Mouse (Mus musculus) stomach, postnatal 0 days (tissue): ENCODE results near the gene Patj. TPM values are rescaled to one million over a fixed set of nuclear protein-coding genes. Genes with fewer than 3 reads are reported as not detected.

Experiments used
- ATAC-seq: fragments of 200-750 bp; cut with Nextera tagmentation; 2 replicates; pipeline ENCODE4 v1.8.0; 2017; ENCODE audit not compliant: low FRiP score, low TSS enrichment
- DNase-seq: peaks from one replicate; pipeline ENCODE4 v3.0.0-alpha.2; 2016; ENCODE audit warnings: low spot score
- H3K27ac ChIP-seq: fragments of 300-500 bp; sonication (generic); replicated peaks from 2 replicates; pipeline ENCODE4 v1.5.1; 2014; ENCODE audit warnings: mild to moderate bottlenecking, control low read depth
- H3K27me3 ChIP-seq: fragments of 300-500 bp; sonication (generic); 2 replicates; pipeline ENCODE4 v1.6.1; 2014; ENCODE audit warnings: low read length; ENCODE audit not compliant: control insufficient read depth, insufficient read depth
- H3K36me3 ChIP-seq: fragments of 300-500 bp; sonication (generic); 2 replicates; pipeline ENCODE4 v1.6.1; 2014; ENCODE audit warnings: low read length, mixed read lengths; ENCODE audit not compliant: control insufficient read depth, insufficient read depth
- H3K4me1 ChIP-seq: fragments of 300-500 bp; sonication (generic); replicated peaks from 2 replicates; pipeline ENCODE4 v1.6.1; 2014; ENCODE audit warnings: antibody characterized with exemption; ENCODE audit not compliant: control insufficient read depth, insufficient read depth
- H3K4me2 ChIP-seq: fragments of 300-500 bp; sonication (generic); replicated peaks from 2 replicates; pipeline ENCODE4 v1.6.1; 2014; ENCODE audit warnings: low read depth, mild to moderate bottlenecking, control low read depth, moderate library complexity
- H3K4me3 ChIP-seq: fragments of 300-500 bp; sonication (generic); 2 replicates; pipeline ENCODE4 v1.5.1; 2014; ENCODE audit warnings: low read depth, low read length, control low read depth
- H3K9ac ChIP-seq: fragments of 300-500 bp; sonication (generic); 2 replicates; pipeline ENCODE4 v1.6.1; 2014; ENCODE audit warnings: mild to moderate bottlenecking, low read length, control low read depth, mixed read lengths
- H3K9me3 ChIP-seq: fragments of 300-500 bp; sonication (generic); 2 replicates; pipeline ENCODE4 v1.6.1; 2016; ENCODE audit warnings: low read length; ENCODE audit not compliant: control insufficient read depth
- CTCF ChIP-seq: IDR thresholded peaks from 2 replicates; pipeline ENCODE4 v1.5.1; 2016; ENCODE audit warnings: antibody characterized with exemption, low read depth, mild to moderate bottlenecking, moderate library complexity
- EP300 ChIP-seq: optimal IDR thresholded peaks from 2 replicates; pipeline ENCODE3; 2016; ENCODE audit warnings: antibody characterized with exemption
- WGBS: fragments of 180-500 bp; shearing (Covaris S2); extraction: QIAGEN DNeasy Blood & Tissue Kit; methylation state at CpG from one replicate; pipeline ENCODE4 v1.1.7; 2014; 5-methylcytosine and 5-hydroxymethylcytosine counted together
- polyA plus RNA-seq: library from polyadenylated mRNA; unstranded; fragments of >200 nt; fragmentation: Nextera tagmentation; extraction: Ambion mirVana; gene quantifications from 2 replicates; pipeline ENCODE4 v1.2.1, GENCODE M21; 2015

The Patj gene
- polyA plus RNA-seq, 1 experiment from 2014 or later: 6.2 TPM

GRCm38 (mm10) chr4:98660534-98660933 lies 264.9 kb downstream of the Patj start:
- Histone ChIP-seq H3K4me3 (no peak overlapping the region), H3K27ac (no peak overlapping the region), H3K9me3 (no peaks in the 10 kb centered on the region), H3K4me2 (no peak overlapping the region), H3K4me1 (no peaks in the 10 kb centered on the region), H3K27me3 (no peaks in the 10 kb centered on the region), H3K9ac (no peak overlapping the region), H3K36me3 (no peaks in the 10 kb centered on the region)
- WGBS: 18% methylated on average over 2 of the region's 2 CpGs
- ATAC-seq: peak; percentile 51; the same call in 1 of the 2 replicates
- TF ChIP-seq CTCF (no peak), EP300 (no peak)
- no peak for DNase-seq

- DNase-seq: no peak
- Histone ChIP-seq H3K4me2 (no peak overlapping the region), H3K27ac (no peak overlapping the region), H3K4me3 (no peak overlapping the region), H3K4me1 (no peaks in the 10 kb centered on the region), H3K9me3 (no peaks in the 10 kb centered on the region), H3K9ac (no peak overlapping the region), H3K27me3 (no peaks in the 10 kb centered on the region), H3K36me3 (no peaks in the 10 kb centered on the region)
- TF ChIP-seq CTCF (no peak), EP300 (no peak)
- 89% methylated on average over 7 of the region's 7 CpGs for WGBS
- ATAC-seq: no peak
Measured at GRCm38 (mm10) chr4:98665884-98666283, 270.3 kb downstream of the Patj start.

GRCm38 (mm10) chr4:98666451-98666850 lies 270.9 kb downstream of the Patj start:
- Histone ChIP-seq H3K27ac (no peak overlapping the region), H3K36me3 (no peaks in the 10 kb centered on the region), H3K4me3 (no peak overlapping the region), H3K27me3 (no peaks in the 10 kb centered on the region), H3K9me3 (no peaks in the 10 kb centered on the region), H3K9ac (no peak overlapping the region), H3K4me1 (no peaks in the 10 kb centered on the region), H3K4me2 (no peak overlapping the region)
- no peak for ATAC-seq
- 77% methylated on average over 1 of the region's 1 CpGs for WGBS
- no peak for DNase-seq
- TF ChIP-seq CTCF (no peak), EP300 (no peak)

GRCm38 (mm10) chr4:98667009-98667408 lies 271.4 kb downstream of the Patj start:
- WGBS: 89% methylated on average over 3 of the region's 3 CpGs
- Histone ChIP-seq H3K4me3 (no peak overlapping the region), H3K27me3 (no peaks in the 10 kb centered on the region), H3K27ac (no peak overlapping the region), H3K9ac (no peak overlapping the region), H3K4me1 (no peaks in the 10 kb centered on the region), H3K4me2 (no peak overlapping the region), H3K36me3 (no peaks in the 10 kb centered on the region), H3K9me3 (no peaks in the 10 kb centered on the region)
- DNase-seq: no peak
- no peak for ATAC-seq
- TF ChIP-seq CTCF (no peak), EP300 (no peak)

- Histone ChIP-seq H3K9me3 (no peaks in the 10 kb centered on the region), H3K4me2 (no peak overlapping the region), H3K27ac (no peak overlapping the region), H3K4me3 (no peak overlapping the region), H3K27me3 (no peaks in the 10 kb centered on the region), H3K4me1 (no peaks in the 10 kb centered on the region), H3K9ac (no peak overlapping the region), H3K36me3 (no peaks in the 10 kb centered on the region)
- ATAC-seq (no peak), DNase-seq (no peak)
- no peak for TF ChIP-seq EP300
- TF ChIP-seq CTCF: no peak
- 49% methylated on average over 9 of the region's 9 CpGs for WGBS
Measured at GRCm38 (mm10) chr4:98677506-98677905, 281.9 kb downstream of the Patj start.

DNA sequence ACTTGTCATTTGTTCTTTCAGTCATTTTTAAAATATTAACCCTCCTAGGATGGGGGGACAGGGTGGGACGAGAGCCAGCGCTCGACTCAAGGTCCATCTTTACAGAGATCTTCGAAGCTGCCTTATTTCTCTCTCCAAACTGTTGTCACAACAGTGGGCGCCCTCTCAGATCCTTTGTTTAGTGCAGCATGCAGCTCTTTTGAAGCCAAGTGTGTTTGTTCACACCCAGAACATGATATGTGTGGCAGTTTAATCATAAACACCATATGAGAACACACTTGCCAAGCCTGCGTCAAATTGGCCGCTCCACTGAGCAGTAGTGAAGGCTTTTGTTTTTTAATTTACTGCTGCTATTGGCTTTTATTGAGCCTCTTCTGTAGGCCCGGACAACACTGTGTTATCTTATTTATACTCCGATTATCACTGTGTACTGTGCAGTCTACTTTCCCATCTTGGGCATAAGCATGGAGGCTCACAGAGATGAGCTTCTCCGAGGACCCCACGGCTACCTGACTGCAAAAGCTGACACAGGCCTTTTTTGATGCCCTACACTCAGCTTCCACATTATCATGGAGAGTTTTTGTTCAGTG lies 291.2 kb downstream of the Patj start:
- TF ChIP-seq EP300 (no peak), CTCF (no peak)
- H3K36me3 ChIP-seq: no peaks in the 10 kb centered on the region; the same call in 1 of the 2 replicates
- ATAC-seq (no peak), DNase-seq (no peak)
- no peaks in the 10 kb centered on the region for H3K4me1 ChIP-seq
- H3K9ac ChIP-seq: no peak overlapping the region
- no peak overlapping the region for H3K4me2 ChIP-seq
- H3K27me3 ChIP-seq: no peaks in the 10 kb centered on the region
- no peak overlapping the region for H3K27ac ChIP-seq
- H3K4me3 ChIP-seq: no peak overlapping the region
- WGBS: 87% methylated on average over 11 of the region's 11 CpGs
- H3K9me3 ChIP-seq: no peaks in the 10 kb centered on the region
